Comparison of ENCODE assay signal across 14 mouse cellular contexts in genomic region chr1:91442350-91442990, GRCm38 (mm10). TPM values are rescaled to one million over a fixed set of nuclear protein-coding genes. Genes with fewer than 3 reads are reported as not detected.
A peak's percentile ranks its signal among the peaks of the same experiment; 100 is the strongest.
DNase-seq lines count a peak whose midpoint lies in the region; ATAC-seq and TF ChIP-seq lines count a peak whose summit lies in the region.
"Had no signal": no experiment of that assay in that cellular context is flagged by ENCODE, and none has a peak within 500 bp of the region (broad histone marks: within the 10 kb centered on the region; RNA-seq: fewer than 3 reads in every experiment).

No protein-coding gene starts in this region.

- peaks cover 1% of the 10 kb centered on the region; the same call in 1 of the 2 replicates for H3K9me3 ChIP-seq in kidney, embryonic 15.5 days (replicated peaks)
- no peaks in the 10 kb centered on the region for H3K9me3 ChIP-seq in lung, embryonic 14.5 days (ENCODE audit: low read depth, low read length)
- no peaks in the 10 kb centered on the region for H3K9me3 ChIP-seq in stomach, embryonic 15.5 days
- H3K9me3 ChIP-seq: midbrain, embryonic 15.5 days had no signal

- 0 out of 2 replicates have a peak, but pooled peaks cover 1% of the 10 kb centered on the region for H3K36me3 ChIP-seq in kidney, adult 2 months (ENCODE audit: control insufficient read depth, insufficient read depth, low read length)
- H3K36me3 ChIP-seq in kidney, embryonic 15.5 days = peaks cover 29% of the 10 kb centered on the region
- peaks cover 43% of the 10 kb centered on the region for H3K36me3 ChIP-seq in lung, embryonic 14.5 days (ENCODE audit: insufficient read depth)
- H3K36me3 ChIP-seq in stomach, embryonic 15.5 days = peaks cover 36% of the 10 kb centered on the region

- no peak overlapping the region for H3K9ac ChIP-seq in kidney, embryonic 15.5 days
- H3K9ac ChIP-seq in lung, embryonic 14.5 days = 0 out of 2 replicates have a peak overlapping the region, but pooled peaks have one; percentile 6
- no peak overlapping the region for H3K9ac ChIP-seq in stomach, embryonic 15.5 days
- H3K9ac ChIP-seq: liver, embryonic 15.5 days; midbrain, embryonic 15.5 days; neural tube, embryonic 12.5 days had no signal

- no peak for TF ChIP-seq CTCF in kidney, adult 2 months (conservative IDR thresholded peaks at IDR 0.05; ENCODE audit: insufficient read depth, insufficient read length, low read depth, low read length)
- no peak for TF ChIP-seq CTCF in lung, embryonic 14.5 days (IDR thresholded peaks at IDR 0.05; ENCODE audit: low read depth)

- ATAC-seq in kidney, embryonic 15.5 days (replicated peaks; ENCODE audit: low FRiP score) = no peak
- peak; percentile 73 for ATAC-seq in lung, embryonic 14.5 days (ENCODE audit: insufficient read depth)
- ATAC-seq in stomach, embryonic 15.5 days (ENCODE audit: insufficient read depth, low FRiP score, low read depth) = peak; percentile 51
- ATAC-seq: activated CD4-positive, CD25-positive, alpha-beta regulatory T cell, adult 4 months; midbrain, embryonic 15.5 days had no signal

- WGBS in kidney, adult 2 months = 65% methylated on average over 7 of the region's 7 CpGs
- WGBS in kidney, embryonic 15.5 days = 79% methylated on average over 7 of the region's 7 CpGs
- WGBS in lung, embryonic 14.5 days = 61% methylated on average over 6 of the region's 7 CpGs
- 75% methylated on average over 7 of the region's 7 CpGs for WGBS in stomach, embryonic 15.5 days

- H3K4me2 ChIP-seq in kidney, embryonic 15.5 days = no peak overlapping the region
- H3K4me2 ChIP-seq in lung, embryonic 14.5 days = peak overlapping the region; percentile 26; the same call in 1 of the 2 replicates
- peak overlapping the region; percentile 12; the same call in 1 of the 2 replicates for H3K4me2 ChIP-seq in stomach, embryonic 15.5 days
- H3K4me2 ChIP-seq: liver, embryonic 15.5 days; midbrain, embryonic 15.5 days; neural tube, embryonic 12.5 days had no signal

- intact Hi-C loops in left cerebral cortex, postnatal 14 days (cut with DNase I) = no loop called here

- H3K4me1 ChIP-seq in kidney, adult 2 months (ENCODE audit: control insufficient read depth, insufficient read depth, low read length) = peaks cover 40% of the 10 kb centered on the region
- peaks cover 20% of the 10 kb centered on the region for H3K4me1 ChIP-seq in kidney, embryonic 15.5 days
- H3K4me1 ChIP-seq in lung, embryonic 14.5 days (ENCODE audit: insufficient read depth) = no peaks in the 10 kb centered on the region
- no peaks in the 10 kb centered on the region for H3K4me1 ChIP-seq in stomach, embryonic 15.5 days
- H3K4me1 ChIP-seq: midbrain, embryonic 15.5 days; neural tube, embryonic 12.5 days had no signal

- peak overlapping the region; percentile 70 for H3K27ac ChIP-seq in kidney, adult 2 months (ENCODE audit: insufficient read depth, low read depth, low read length)
- H3K27ac ChIP-seq in kidney, embryonic 15.5 days = no peak overlapping the region
- H3K27ac ChIP-seq in lung, embryonic 14.5 days (ENCODE audit: low read depth) = peak overlapping the region; percentile 86
- peak overlapping the region; percentile 57; the same call in 1 of the 2 replicates for H3K27ac ChIP-seq in stomach, embryonic 15.5 days
- H3K27ac ChIP-seq: heart, embryonic 10.5 days; liver, embryonic 15.5 days; midbrain, embryonic 15.5 days; neural tube, embryonic 12.5 days had no signal

- TF ChIP-seq POLR2A in kidney, adult 2 months (IDR thresholded peaks at IDR 0.05; ENCODE audit: low read depth, low read length) = no peak

- no peaks in the 10 kb centered on the region for H3K27me3 ChIP-seq in kidney, adult 2 months (replicated peaks; ENCODE audit: control insufficient read depth, insufficient read depth, low read length)
- no peaks in the 10 kb centered on the region for H3K27me3 ChIP-seq in kidney, embryonic 15.5 days
- no peaks in the 10 kb centered on the region for H3K27me3 ChIP-seq in lung, embryonic 14.5 days (ENCODE audit: insufficient read depth, low read length)
- H3K27me3 ChIP-seq in stomach, embryonic 15.5 days (replicated peaks) = no peaks in the 10 kb centered on the region
- H3K27me3 ChIP-seq: liver, embryonic 15.5 days; midbrain, embryonic 15.5 days; neural tube, embryonic 12.5 days had no signal

- H3K4me3 ChIP-seq in kidney, adult 2 months (ENCODE audit: insufficient read depth, low read depth, low read length) = peak overlapping the region; percentile 35
- no peak overlapping the region for H3K4me3 ChIP-seq in kidney, embryonic 15.5 days (replicated peaks)
- 0 out of 2 replicates have a peak overlapping the region, but pooled peaks have one; percentile 6 for H3K4me3 ChIP-seq in lung, embryonic 14.5 days (ENCODE audit: low read depth, low read length)
- no peak overlapping the region for H3K4me3 ChIP-seq in stomach, embryonic 15.5 days (replicated peaks)
- H3K4me3 ChIP-seq: heart, embryonic 10.5 days; liver, embryonic 15.5 days; midbrain, embryonic 15.5 days; neural tube, embryonic 12.5 days had no signal

- peak; percentile 92 for DNase-seq in kidney, adult 2 months
- peak; percentile 85 to 86 for DNase-seq in kidney, adult 8-10 months
- DNase-seq in lung, embryonic 14.5 days = peak; percentile 63
- DNase-seq in heart, adult 18-20 months = no peak
- no peak for DNase-seq in left cerebral cortex, postnatal 14 days (ENCODE audit: low spot score in 2 of 2)
- DNase-seq: cerebellum, adult 9-10 months; spleen, adult 18-20 months had no signal

RNA-seq across cellular contexts. Expression of gene Per2, which starts 16.7 kb away (rescaled TPM):
- polyA plus RNA-seq in kidney, adult 2 months (2012; rRNA removed) = 5.6 and 6.8 TPM in 2 replicates
- 2.9 and 3.6 TPM in 2 replicates for polyA plus RNA-seq in kidney, embryonic 15.5 days (2015; fragmentation: Nextera tagmentation; extraction: Ambion mirVana)
- polyA plus RNA-seq in lung, embryonic 14.5 days (2014; fragmentation: Nextera tagmentation; extraction: Ambion mirVana) = 6.6 and 8.3 TPM in 2 replicates
- 5.4 and 6.5 TPM in 2 replicates for polyA plus RNA-seq in stomach, embryonic 15.5 days (2015; fragmentation: Nextera tagmentation; extraction: Ambion mirVana)
- 1 to 10 TPM; 4.7 to 5.6 TPM for total RNA-seq in heart, adult 18-20 months (2021)
- 10 to 100 TPM; 18.8 to 26.1 TPM for total RNA-seq in left cerebral cortex, postnatal 14 days (2021)

RNA-seq across cellular contexts. Expression of gene Hes6, which starts 28.6 kb away (rescaled TPM):
- polyA plus RNA-seq in kidney, adult 2 months (2012; rRNA removed) = 64.1 and 66.7 TPM in 2 replicates
- polyA plus RNA-seq in kidney, embryonic 15.5 days (2015; fragmentation: Nextera tagmentation; extraction: Ambion mirVana) = 67.4 and 70.0 TPM in 2 replicates
- 53.7 and 56.4 TPM in 2 replicates for polyA plus RNA-seq in lung, embryonic 14.5 days (2014; fragmentation: Nextera tagmentation; extraction: Ambion mirVana)
- 82.9 and 89.5 TPM in 2 replicates for polyA plus RNA-seq in stomach, embryonic 15.5 days (2015; fragmentation: Nextera tagmentation; extraction: Ambion mirVana)
- 10 to 100 TPM; 21.6 to 23.0 TPM for total RNA-seq in heart, adult 18-20 months (2021)
- total RNA-seq in left cerebral cortex, postnatal 14 days (2021) = 10 to 100 TPM; 16.5 to 21.0 TPM

RNA-seq across cellular contexts. Expression of gene Ilkap, which starts 43.9 kb away (rescaled TPM):
- 42.6 and 47.9 TPM in 2 replicates for polyA plus RNA-seq in kidney, adult 2 months (2012; rRNA removed)
- 132 and 141 TPM in 2 replicates for polyA plus RNA-seq in kidney, embryonic 15.5 days (2015; fragmentation: Nextera tagmentation; extraction: Ambion mirVana)
- polyA plus RNA-seq in lung, embryonic 14.5 days (2014; fragmentation: Nextera tagmentation; extraction: Ambion mirVana) = 140 and 144 TPM in 2 replicates
- 119 and 128 TPM in 2 replicates for polyA plus RNA-seq in stomach, embryonic 15.5 days (2015; fragmentation: Nextera tagmentation; extraction: Ambion mirVana)
- 10 to 100 TPM; 46.9 to 51.0 TPM for total RNA-seq in heart, adult 18-20 months (2021)
- 10 to 100 TPM; 49.9 to 56.0 TPM for total RNA-seq in left cerebral cortex, postnatal 14 days (2021)

RNA-seq across cellular contexts. Expression of gene Traf3ip1, which starts 52.0 kb away (rescaled TPM):
- 9.8 and 11.2 TPM in 2 replicates for polyA plus RNA-seq in kidney, adult 2 months (2012; rRNA removed)
- polyA plus RNA-seq in kidney, embryonic 15.5 days (2015; fragmentation: Nextera tagmentation; extraction: Ambion mirVana) = 10.1 and 11.8 TPM in 2 replicates
- polyA plus RNA-seq in lung, embryonic 14.5 days (2014; fragmentation: Nextera tagmentation; extraction: Ambion mirVana) = 6.9 and 8.0 TPM in 2 replicates
- 7.8 and 8.4 TPM in 2 replicates for polyA plus RNA-seq in stomach, embryonic 15.5 days (2015; fragmentation: Nextera tagmentation; extraction: Ambion mirVana)
- 1 to 10 TPM; 6.0 to 6.5 TPM for total RNA-seq in heart, adult 18-20 months (2021)
- total RNA-seq in left cerebral cortex, postnatal 14 days (2021) = 10 to 100 TPM; 14.9 to 16.3 TPM

Comparison
In these comparisons a context has a peak if more than half of its experiments do, and no peak if none do; other contexts are left out.
1. H3K4me3 ChIP-seq: peak in kidney, adult 2 months (single experiment) and lung, embryonic 14.5 days (single experiment); none in kidney, embryonic 15.5 days (single experiment) and stomach, embryonic 15.5 days (single experiment).
2. DNase-seq: peak in kidney, adult 2 months (single experiment), kidney, adult 8-10 months (2 of 2) and lung, embryonic 14.5 days (single experiment); none in heart, adult 18-20 months (0 of 2) and left cerebral cortex, postnatal 14 days (0 of 2).